Mouse (Mus musculus): ENCODE measurements around the gene Farsb. TPM values are rescaled to one million over a fixed set of nuclear protein-coding genes. Genes with fewer than 3 reads are reported as not detected.

The Farsb gene
- polyA plus RNA-seq, 1 experiment from 2014 or later = 137 TPM

DNA sequence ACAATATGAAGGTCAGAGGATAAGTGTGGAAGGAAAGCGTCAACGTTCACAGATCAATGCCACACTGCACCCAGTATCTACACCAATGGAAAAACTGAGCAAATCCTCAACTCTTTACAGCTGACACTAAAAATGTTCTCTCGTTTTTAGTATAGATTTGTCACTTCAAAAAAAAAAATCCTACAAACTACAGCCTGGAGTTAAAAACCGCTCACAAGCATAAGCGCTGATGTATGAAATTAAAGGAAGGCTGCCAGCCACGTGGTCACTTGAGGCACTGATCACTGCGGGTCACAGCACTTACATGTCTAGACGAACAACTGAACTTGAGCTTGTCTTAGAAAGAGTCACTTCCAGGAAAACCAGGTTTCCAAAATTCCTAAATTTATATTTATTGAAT is 34.8 kb downstream of the Farsb start:
- 91% methylated on average over 8 of the region's 8 CpGs for WGBS
- no peak overlapping the region for H3K4me3 ChIP-seq (ENCODE audit: low read depth, low read length)
- no peaks in the 10 kb centered on the region for H3K4me1 ChIP-seq (ENCODE audit: control insufficient read depth, insufficient read depth, low read length)
- no peak overlapping the region for H3K9ac ChIP-seq (replicated peaks; ENCODE audit: low read depth, low read length)
- H3K4me2 ChIP-seq (replicated peaks; ENCODE audit: low read depth, low read length) = no peak overlapping the region
- no peak overlapping the region for H3K27ac ChIP-seq (ENCODE audit: low read length)
- peaks cover 50% of the 10 kb centered on the region for H3K36me3 ChIP-seq (ENCODE audit: control insufficient read depth, insufficient read depth, low read length)
- no peak for ATAC-seq (ENCODE audit: insufficient number of reproducible peaks, insufficient read depth, low FRiP score, low read depth)
- H3K9me3 ChIP-seq (ENCODE audit: control insufficient read depth, low read depth, low read length) = no peaks in the 10 kb centered on the region
- no peaks in the 10 kb centered on the region for H3K27me3 ChIP-seq (ENCODE audit: control insufficient read depth, insufficient read depth, low read length)

DNA sequence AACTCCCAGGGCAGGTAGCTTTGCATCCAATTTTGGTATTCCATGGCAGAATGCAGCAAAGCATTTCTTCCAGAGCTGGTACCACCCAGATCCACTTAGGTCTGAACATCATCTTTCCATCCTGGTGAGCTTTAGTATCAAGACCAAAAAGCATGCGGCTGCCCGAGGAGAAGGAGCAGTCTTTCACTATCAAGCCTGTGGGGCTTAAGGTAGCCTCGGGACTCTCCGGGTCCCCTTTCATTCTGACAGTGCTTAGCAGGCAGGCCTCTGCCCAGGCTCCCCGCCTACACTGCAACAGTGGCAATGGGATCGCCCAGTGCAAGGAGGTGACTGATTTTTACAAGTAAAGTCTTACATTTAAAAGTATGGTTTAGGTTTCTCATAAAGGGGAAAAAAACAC is 36.2 kb downstream of the Farsb start:
- Histone ChIP-seq H3K27me3 (ENCODE audit: control insufficient read depth, insufficient read depth, low read length) (no peaks in the 10 kb centered on the region), H3K27ac (ENCODE audit: low read length) (no peak overlapping the region), H3K4me2 (replicated peaks; ENCODE audit: low read depth, low read length) (no peak overlapping the region), H3K4me1 (ENCODE audit: control insufficient read depth, insufficient read depth, low read length) (no peaks in the 10 kb centered on the region), H3K36me3 (ENCODE audit: control insufficient read depth, insufficient read depth, low read length) (peaks cover 46% of the 10 kb centered on the region), H3K9me3 (ENCODE audit: control insufficient read depth, low read depth, low read length) (no peaks in the 10 kb centered on the region), H3K9ac (replicated peaks; ENCODE audit: low read depth, low read length) (no peak overlapping the region), H3K4me3 (ENCODE audit: low read depth, low read length) (no peak overlapping the region)
- 91% methylated on average over 6 of the region's 6 CpGs for WGBS
- no peak for ATAC-seq (ENCODE audit: insufficient number of reproducible peaks, insufficient read depth, low FRiP score, low read depth)

DNA sequence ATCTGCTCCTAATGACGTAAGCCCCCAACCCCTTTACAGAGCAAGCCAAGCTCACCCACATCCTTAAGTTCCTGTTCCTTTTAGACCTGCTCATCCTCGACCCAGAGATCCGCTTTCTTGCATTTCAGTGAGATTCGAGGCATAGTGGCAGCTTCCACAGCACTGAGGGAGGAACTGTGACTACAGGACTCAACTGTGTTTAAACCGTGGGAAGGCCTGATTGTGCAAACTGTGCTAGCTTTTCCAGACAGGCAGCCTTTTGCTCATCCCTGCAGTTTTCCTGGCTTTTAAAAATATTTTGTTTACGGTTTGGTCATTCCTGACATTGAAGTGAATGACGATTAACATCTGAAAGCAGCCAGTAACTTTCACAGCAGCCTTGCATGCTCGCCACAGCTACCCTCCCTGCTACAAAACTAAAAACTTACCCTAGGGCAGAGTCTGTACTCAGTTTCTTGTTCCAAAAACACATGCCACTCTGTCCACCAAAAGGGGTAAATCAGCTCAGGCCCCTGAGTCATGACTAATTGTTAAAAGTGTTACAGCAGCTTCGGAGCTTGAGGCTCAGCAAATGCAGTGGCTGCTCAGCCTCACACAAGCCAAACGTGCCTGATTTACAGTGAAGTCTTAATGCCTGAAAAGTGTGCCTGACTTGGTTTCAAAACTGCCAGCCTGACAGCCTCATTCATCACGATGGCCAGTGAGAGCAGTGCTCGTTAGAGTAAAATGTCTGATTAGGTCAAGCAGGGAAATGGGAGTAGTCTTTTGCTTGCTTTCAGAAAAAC is 37.4 kb downstream of the Farsb start:
- no peaks in the 10 kb centered on the region for H3K9me3 ChIP-seq (ENCODE audit: control insufficient read depth, low read depth, low read length)
- peaks cover 37% of the 10 kb centered on the region for H3K36me3 ChIP-seq (ENCODE audit: control insufficient read depth, insufficient read depth, low read length)

DNA sequence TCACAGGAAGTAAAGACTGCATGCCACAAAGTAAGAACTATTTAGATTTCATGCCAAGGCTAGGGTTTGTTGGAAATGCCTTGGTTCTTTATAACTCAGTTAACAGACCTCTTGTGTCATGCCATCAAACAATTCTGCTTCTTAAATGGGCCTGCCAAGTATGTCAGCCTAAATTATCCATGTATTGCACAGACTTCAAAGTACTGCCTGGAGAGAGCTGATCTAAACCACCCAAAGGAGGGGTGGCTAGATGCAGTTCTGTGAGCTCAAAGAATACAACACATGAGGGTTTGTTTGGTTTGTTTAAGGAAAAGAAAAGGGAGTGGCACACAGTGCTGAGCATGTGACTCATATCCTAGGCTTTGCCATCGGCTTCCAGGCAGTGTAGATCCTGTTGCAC is 40.6 kb downstream of the Farsb start:
- peaks cover 33% of the 10 kb centered on the region for H3K36me3 ChIP-seq (ENCODE audit: control insufficient read depth, insufficient read depth, low read length)

More for the DNA sequence above, 37.4 kb downstream of the Farsb start:
- WGBS = 74% methylated on average over 12 of the region's 12 CpGs
- Histone ChIP-seq H3K27ac (ENCODE audit: low read length) (no peak overlapping the region), H3K4me1 (ENCODE audit: control insufficient read depth, insufficient read depth, low read length) (no peaks in the 10 kb centered on the region), H3K4me2 (replicated peaks; ENCODE audit: low read depth, low read length) (no peak overlapping the region), H3K9ac (replicated peaks; ENCODE audit: low read depth, low read length) (no peak overlapping the region), H3K4me3 (ENCODE audit: low read depth, low read length) (no peak overlapping the region), H3K27me3 (ENCODE audit: control insufficient read depth, insufficient read depth, low read length) (no peaks in the 10 kb centered on the region)
- ATAC-seq (ENCODE audit: insufficient number of reproducible peaks, insufficient read depth, low FRiP score, low read depth) = no peak

DNA sequence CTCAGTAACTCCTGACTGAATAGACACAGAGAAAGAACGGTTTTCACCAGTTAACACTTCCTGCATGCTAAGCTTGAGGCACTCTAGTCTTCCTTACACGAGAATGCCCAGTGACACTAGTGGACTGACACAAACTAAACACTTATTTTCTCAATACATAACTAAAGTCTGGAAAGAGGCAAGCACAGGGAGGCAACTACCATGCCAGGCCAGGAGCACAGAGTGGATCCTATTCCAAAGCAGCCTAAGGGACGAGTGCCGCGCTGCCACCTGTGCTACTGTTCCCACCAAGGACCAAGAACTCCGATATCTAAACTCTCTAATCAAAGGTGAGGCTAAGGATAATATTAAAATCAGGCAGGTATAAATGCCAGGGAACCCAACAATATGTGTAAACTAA is 42.0 kb downstream of the Farsb start:
- 86% methylated on average over 6 of the region's 6 CpGs for WGBS
- no peak for ATAC-seq (ENCODE audit: insufficient number of reproducible peaks, insufficient read depth, low FRiP score, low read depth)
- H3K27me3 ChIP-seq (ENCODE audit: control insufficient read depth, insufficient read depth, low read length) = no peaks in the 10 kb centered on the region
- no peak overlapping the region for H3K4me3 ChIP-seq (ENCODE audit: low read depth, low read length)
- no peak overlapping the region for H3K4me2 ChIP-seq (replicated peaks; ENCODE audit: low read depth, low read length)
- H3K27ac ChIP-seq (ENCODE audit: low read length) = no peak overlapping the region
- peaks cover 30% of the 10 kb centered on the region for H3K36me3 ChIP-seq (ENCODE audit: control insufficient read depth, insufficient read depth, low read length)
- no peaks in the 10 kb centered on the region for H3K9me3 ChIP-seq (ENCODE audit: control insufficient read depth, low read depth, low read length)
- no peak overlapping the region for H3K9ac ChIP-seq (replicated peaks; ENCODE audit: low read depth, low read length)
- no peaks in the 10 kb centered on the region for H3K4me1 ChIP-seq (ENCODE audit: control insufficient read depth, insufficient read depth, low read length)

More for the DNA sequence above, 40.6 kb downstream of the Farsb start:
- Histone ChIP-seq H3K4me1 (ENCODE audit: control insufficient read depth, insufficient read depth, low read length) (no peaks in the 10 kb centered on the region), H3K4me3 (ENCODE audit: low read depth, low read length) (no peak overlapping the region), H3K9me3 (ENCODE audit: control insufficient read depth, low read depth, low read length) (no peaks in the 10 kb centered on the region), H3K27me3 (ENCODE audit: control insufficient read depth, insufficient read depth, low read length) (no peaks in the 10 kb centered on the region), H3K27ac (ENCODE audit: low read length) (no peak overlapping the region), H3K4me2 (replicated peaks; ENCODE audit: low read depth, low read length) (no peak overlapping the region), H3K9ac (replicated peaks; ENCODE audit: low read depth, low read length) (no peak overlapping the region)
- ATAC-seq (ENCODE audit: insufficient number of reproducible peaks, insufficient read depth, low FRiP score, low read depth) = peak; percentile 74; the same call in 1 of the 2 replicates
- 55% methylated on average over 1 of the region's 1 CpGs for WGBS

DNA sequence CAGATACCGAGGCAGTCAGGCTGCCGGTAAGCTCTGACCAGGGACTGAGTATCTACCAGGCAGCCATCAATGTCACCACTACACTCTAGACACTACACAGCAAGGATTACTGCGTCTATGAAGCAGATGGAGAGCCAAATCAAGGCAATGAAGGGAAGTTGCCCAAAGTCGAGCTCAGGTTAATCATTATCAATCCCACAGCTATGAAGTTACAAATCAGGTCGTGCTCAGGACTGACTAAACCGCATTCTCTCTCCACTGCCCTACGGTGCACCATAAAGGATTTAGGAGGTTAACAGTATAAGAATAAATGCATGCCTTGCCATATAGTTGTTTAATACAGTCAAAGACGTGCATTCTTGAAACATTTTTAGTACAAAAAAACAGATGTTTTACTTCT is 42.5 kb downstream of the Farsb start:
- Histone ChIP-seq H3K27me3 (ENCODE audit: control insufficient read depth, insufficient read depth, low read length) (no peaks in the 10 kb centered on the region), H3K4me2 (replicated peaks; ENCODE audit: low read depth, low read length) (no peak overlapping the region)
- WGBS = 76% methylated on average over 8 of the region's 8 CpGs

DNA sequence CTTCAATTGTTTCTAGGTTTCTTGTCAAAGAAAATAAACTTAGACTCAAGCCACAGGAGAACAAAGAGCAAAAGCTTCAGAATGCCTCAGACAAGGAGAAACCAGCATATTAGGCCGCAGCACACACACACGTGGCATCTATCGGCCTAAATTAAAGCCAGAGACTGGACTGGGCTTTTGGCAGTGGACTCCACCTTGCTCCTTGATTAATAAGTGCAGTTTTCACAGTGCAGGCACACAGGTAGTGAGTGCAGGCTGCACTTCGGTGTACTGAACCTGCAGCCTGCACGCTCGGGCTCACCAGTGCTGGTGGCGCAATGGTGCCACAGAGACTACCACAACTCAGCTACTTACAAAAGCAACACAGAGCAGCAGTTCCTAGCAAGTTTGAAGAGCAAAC is 45.6 kb downstream of the Farsb start:
- Histone ChIP-seq H3K4me3 (ENCODE audit: low read depth, low read length) (no peak overlapping the region), H3K4me2 (replicated peaks; ENCODE audit: low read depth, low read length) (no peak overlapping the region), H3K27me3 (ENCODE audit: control insufficient read depth, insufficient read depth, low read length) (no peaks in the 10 kb centered on the region), H3K4me1 (ENCODE audit: control insufficient read depth, insufficient read depth, low read length) (no peaks in the 10 kb centered on the region), H3K27ac (ENCODE audit: low read length) (no peak overlapping the region), H3K36me3 (ENCODE audit: control insufficient read depth, insufficient read depth, low read length) (peaks cover 16% of the 10 kb centered on the region), H3K9me3 (ENCODE audit: control insufficient read depth, low read depth, low read length) (no peaks in the 10 kb centered on the region), H3K9ac (replicated peaks; ENCODE audit: low read depth, low read length) (no peak overlapping the region)
- ATAC-seq (ENCODE audit: insufficient number of reproducible peaks, insufficient read depth, low FRiP score, low read depth) = no peak
- 92% methylated on average over 7 of the region's 7 CpGs for WGBS

More for the DNA sequence above, 42.5 kb downstream of the Farsb start:
- no peak for ATAC-seq (ENCODE audit: insufficient number of reproducible peaks, insufficient read depth, low FRiP score, low read depth)
- no peak overlapping the region for H3K27ac ChIP-seq (ENCODE audit: low read length)
- peaks cover 28% of the 10 kb centered on the region for H3K36me3 ChIP-seq (ENCODE audit: control insufficient read depth, insufficient read depth, low read length)
- H3K9ac ChIP-seq (replicated peaks; ENCODE audit: low read depth, low read length) = no peak overlapping the region
- H3K4me1 ChIP-seq (ENCODE audit: control insufficient read depth, insufficient read depth, low read length) = no peaks in the 10 kb centered on the region
- H3K4me3 ChIP-seq (ENCODE audit: low read depth, low read length) = no peak overlapping the region
- no peaks in the 10 kb centered on the region for H3K9me3 ChIP-seq (ENCODE audit: control insufficient read depth, low read depth, low read length)

DNA sequence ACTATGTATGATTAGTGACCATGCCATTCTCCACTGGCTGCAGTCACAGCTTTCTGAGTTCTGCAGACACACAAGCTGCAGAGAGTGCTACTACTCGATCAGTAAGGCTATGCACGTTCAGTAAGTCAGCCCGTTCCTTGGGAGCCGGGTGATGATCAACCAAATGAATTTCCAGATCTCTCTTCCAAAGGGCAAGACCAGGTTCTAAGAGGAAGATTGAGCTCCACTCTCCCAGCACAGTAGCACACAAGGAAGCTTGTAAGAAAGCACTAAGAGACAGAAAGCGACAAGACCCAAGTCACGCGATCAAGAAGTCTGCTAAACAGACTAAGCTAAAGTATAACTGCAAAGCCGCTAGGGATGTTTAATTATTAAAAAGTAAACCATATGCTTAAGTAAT is 48.0 kb downstream of the Farsb start:
- H3K9me3 ChIP-seq (ENCODE audit: control insufficient read depth, low read depth, low read length) = no peaks in the 10 kb centered on the region
- peaks cover 13% of the 10 kb centered on the region for H3K36me3 ChIP-seq (ENCODE audit: control insufficient read depth, insufficient read depth, low read length)
- H3K27me3 ChIP-seq (ENCODE audit: control insufficient read depth, insufficient read depth, low read length) = no peaks in the 10 kb centered on the region
- no peaks in the 10 kb centered on the region for H3K4me1 ChIP-seq (ENCODE audit: control insufficient read depth, insufficient read depth, low read length)
- H3K27ac ChIP-seq (ENCODE audit: low read length) = no peak overlapping the region
- H3K9ac ChIP-seq (replicated peaks; ENCODE audit: low read depth, low read length) = no peak overlapping the region
- 80% methylated on average over 8 of the region's 8 CpGs for WGBS
- ATAC-seq (ENCODE audit: insufficient number of reproducible peaks, insufficient read depth, low FRiP score, low read depth) = no peak
- H3K4me3 ChIP-seq (ENCODE audit: low read depth, low read length) = no peak overlapping the region
- H3K4me2 ChIP-seq (replicated peaks; ENCODE audit: low read depth, low read length) = no peak overlapping the region

DNA sequence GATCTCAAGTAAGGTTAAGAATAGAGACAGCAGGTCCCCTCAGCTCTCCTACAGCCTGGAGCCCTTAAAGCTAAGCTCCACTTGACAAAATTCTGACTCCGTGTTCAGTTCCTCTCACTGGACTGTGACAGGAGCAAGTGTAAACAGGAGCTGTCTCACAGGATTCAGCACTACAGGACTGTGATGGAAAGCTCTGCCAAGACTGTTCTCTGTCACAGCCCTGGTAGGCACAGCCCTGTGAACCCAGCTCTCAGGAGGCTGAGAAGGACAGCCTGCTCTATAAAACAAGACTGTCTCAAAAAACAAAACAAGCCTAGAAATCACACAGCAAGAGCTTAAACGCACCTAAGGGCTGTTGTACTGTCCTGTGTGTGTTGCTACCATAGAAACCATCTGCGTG is 51.5 kb downstream of the Farsb start:
- Histone ChIP-seq H3K4me2 (replicated peaks; ENCODE audit: low read depth, low read length) (no peak overlapping the region), H3K4me3 (ENCODE audit: low read depth, low read length) (no peak overlapping the region), H3K27ac (ENCODE audit: low read length) (no peak overlapping the region), H3K9me3 (ENCODE audit: control insufficient read depth, low read depth, low read length) (no peaks in the 10 kb centered on the region), H3K27me3 (ENCODE audit: control insufficient read depth, insufficient read depth, low read length) (no peaks in the 10 kb centered on the region), H3K36me3 (ENCODE audit: control insufficient read depth, insufficient read depth, low read length) (peaks cover 5% of the 10 kb centered on the region), H3K4me1 (ENCODE audit: control insufficient read depth, insufficient read depth, low read length) (no peaks in the 10 kb centered on the region), H3K9ac (replicated peaks; ENCODE audit: low read depth, low read length) (no peak overlapping the region)
- no peak for ATAC-seq (ENCODE audit: insufficient number of reproducible peaks, insufficient read depth, low FRiP score, low read depth)
- WGBS = 74% methylated on average over 3 of the region's 3 CpGs
